Mouse (Mus musculus) liver, postnatal 0 days (tissue): Measurements from ENCODE around the gene Hoxd3.

Experiments
- CTCF ChIP-seq: sonication (generic); IDR thresholded peaks from 2 replicates; pipeline ENCODE4 v1.5.1; 2016; ENCODE audit warnings: antibody characterized with exemption, low read depth
- EP300 ChIP-seq: IDR thresholded peaks from 2 replicates; pipeline ENCODE4 v1.6.1; 2016; ENCODE audit warnings: antibody characterized with exemption, low read depth, mild to moderate bottlenecking

- TF ChIP-seq CTCF, result no peak
- TF ChIP-seq EP300, result no peak
These were observed 27.1 kb downstream of the Hoxd3 start for GRCm38 (mm10) chr2:74738623-74739475.
